Mouse (Mus musculus) bone marrow macrophage, adult 2 months (primary cell): ENCODE data around the gene Nbea. TPM values are rescaled to one million over a fixed set of nuclear protein-coding genes. Genes with fewer than 3 reads are reported as not detected.
A peak's percentile ranks its signal among the peaks of the same experiment; 100 is the strongest.

ENCODE experiments used
- H3K27ac ChIP-seq: 2 replicates; pipeline ENCODE4 v1.5.1; 2012; ENCODE audit warnings: low read depth, low read length; ENCODE audit not compliant: insufficient read depth
- H3K4me1 ChIP-seq: 2 replicates; pipeline ENCODE4 v1.6.1; 2012; ENCODE audit warnings: low read length; ENCODE audit not compliant: control insufficient read depth, insufficient read depth
- H3K4me3 ChIP-seq: 2 replicates; pipeline ENCODE4 v1.5.1; 2012; ENCODE audit warnings: mild to moderate bottlenecking, low read length, moderate library complexity; ENCODE audit not compliant: insufficient read depth
- CTCF ChIP-seq: IDR thresholded peaks from 2 replicates; pipeline ENCODE4 v1.5.1; 2012; ENCODE audit warnings: low read depth, mild to moderate bottlenecking, low read length, moderate library complexity
- POLR2A ChIP-seq: IDR thresholded peaks from 2 replicates; pipeline ENCODE4 v1.6.1; 2012; ENCODE audit warnings: mild to moderate bottlenecking, low read depth, low read length, borderline replicate concordance
- polyA plus RNA-seq: library from polyadenylated mRNA; stranded (reverse); fragments of >200 nt; gene quantifications from 2 replicates; pipeline ENCODE4 v1.2.4, GENCODE M21; 2012; ENCODE audit not compliant: missing spikeins, insufficient read depth, insufficient read length

Nbea gene
- polyA plus RNA-seq, 1 experiment = 0.28 TPM

- Histone ChIP-seq H3K27ac (no peak overlapping the region), H3K4me3 (no peak overlapping the region), H3K4me1 (no peaks in the 10 kb centered on the region)
- TF ChIP-seq POLR2A (no peak), CTCF (no peak)
Measured at GRCm38 (mm10) chr3:55794768-55795167, 388.7 kb downstream of the Nbea start.

DNA sequence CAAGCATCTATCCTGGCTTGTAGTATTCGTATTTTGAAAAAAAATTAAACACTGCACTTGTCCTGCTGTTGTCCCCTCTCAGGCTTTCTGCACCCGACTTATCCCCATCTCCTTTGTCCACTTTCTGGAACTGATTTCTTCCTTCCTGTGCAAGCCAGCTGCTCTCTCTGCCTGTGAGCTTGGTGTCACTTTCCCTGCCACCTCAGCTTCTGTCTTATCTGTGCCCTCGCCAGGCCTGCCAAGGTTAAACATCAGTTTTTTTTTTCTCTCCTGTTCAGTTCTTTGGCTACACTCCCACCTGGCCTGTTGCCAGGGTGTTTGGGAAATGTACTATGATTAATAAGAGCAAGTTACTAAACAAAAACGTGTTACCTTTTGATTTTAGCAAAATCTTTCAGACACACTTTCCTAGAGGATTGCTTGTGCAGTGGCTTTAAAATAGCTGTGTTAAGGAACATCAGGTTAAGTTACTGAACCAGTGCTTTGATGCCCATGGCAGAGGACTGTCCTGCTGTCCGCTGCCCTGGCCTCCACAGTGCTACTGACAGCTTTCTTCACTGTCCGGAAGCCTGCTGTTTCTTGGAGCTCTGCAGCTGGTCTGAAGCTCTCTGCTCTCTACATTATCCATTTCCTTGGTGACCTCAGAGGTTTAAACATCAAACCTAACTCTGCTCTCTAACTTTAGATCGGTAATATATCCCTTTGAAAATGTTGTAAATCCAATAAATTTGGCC is 389.5 kb downstream of the Nbea start:
- H3K4me3 ChIP-seq = no peak overlapping the region
- H3K27ac ChIP-seq = no peak overlapping the region
- TF ChIP-seq POLR2A (no peak), CTCF (no peak)
- no peaks in the 10 kb centered on the region for H3K4me1 ChIP-seq

DNA sequence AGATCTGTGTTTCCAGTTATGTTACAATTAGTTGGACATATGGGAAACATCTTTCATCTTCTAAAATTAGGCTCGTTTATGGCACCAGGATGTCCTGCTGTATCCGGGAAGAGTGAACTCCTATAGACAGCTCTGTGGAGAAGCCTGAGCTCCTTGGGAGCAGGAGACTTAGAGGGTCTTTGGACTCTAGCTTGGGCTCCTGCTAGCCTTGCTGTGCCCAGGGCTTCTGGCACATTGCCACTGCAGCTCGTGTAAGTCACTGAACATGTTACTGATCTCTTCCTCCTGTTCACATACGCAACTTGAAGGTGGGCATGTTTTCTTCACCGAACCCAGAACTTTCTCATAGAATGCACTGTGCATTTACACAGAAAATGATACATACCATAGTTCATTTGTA is 391.2 kb downstream of the Nbea start:
- TF ChIP-seq POLR2A (no peak), CTCF (no peak)
- Histone ChIP-seq H3K27ac (no peak overlapping the region), H3K4me3 (no peak overlapping the region), H3K4me1 (no peaks in the 10 kb centered on the region)

- TF ChIP-seq CTCF = no peak
- no peak for TF ChIP-seq POLR2A
- no peak overlapping the region for H3K27ac ChIP-seq
- H3K4me1 ChIP-seq = no peaks in the 10 kb centered on the region
- no peak overlapping the region for H3K4me3 ChIP-seq
Measured at GRCm38 (mm10) chr3:55790609-55791008, 392.9 kb downstream of the Nbea start.

- no peak for TF ChIP-seq CTCF
- no peak for TF ChIP-seq POLR2A
- H3K4me3 ChIP-seq = no peak overlapping the region
- no peak overlapping the region for H3K27ac ChIP-seq
- H3K4me1 ChIP-seq = no peaks in the 10 kb centered on the region
Measured at GRCm38 (mm10) chr3:55789856-55790255, 393.6 kb downstream of the Nbea start.

DNA sequence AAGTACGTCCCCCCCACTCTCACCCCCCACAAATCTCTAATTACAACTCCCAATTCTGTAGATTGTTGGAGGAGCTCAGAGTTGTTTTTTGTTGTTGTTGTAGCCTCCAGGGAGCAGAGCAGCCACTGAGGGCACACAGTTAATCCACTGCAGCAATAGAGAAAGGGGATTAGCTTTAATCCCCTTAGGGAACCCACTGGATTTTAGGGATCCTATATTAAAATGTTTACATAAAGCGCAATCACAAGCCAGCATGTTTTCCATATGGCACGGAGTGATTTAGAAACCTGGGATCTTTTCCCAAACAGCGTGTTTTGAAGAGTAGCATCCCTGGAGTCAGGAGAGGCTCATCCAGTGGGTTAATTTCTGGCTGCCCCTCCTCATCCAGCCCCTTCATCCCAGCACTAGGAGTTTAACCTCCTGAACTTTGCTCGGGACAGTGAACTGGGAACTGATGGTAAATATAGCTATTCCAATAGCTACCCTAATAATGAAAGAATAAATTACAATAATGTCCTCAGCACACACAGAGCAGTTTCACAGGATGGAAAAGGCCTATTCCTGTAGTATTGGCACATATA is 394.8 kb downstream of the Nbea start:
- no peak for TF ChIP-seq POLR2A
- no peak for TF ChIP-seq CTCF
- H3K4me1 ChIP-seq = no peaks in the 10 kb centered on the region
- no peak overlapping the region for H3K4me3 ChIP-seq
- H3K27ac ChIP-seq = no peak overlapping the region

GRCm38 (mm10) chr3:55788214-55788586 is 395.3 kb downstream of the Nbea start:
- TF ChIP-seq POLR2A (no peak), CTCF (no peak)
- H3K27ac ChIP-seq = no peak overlapping the region
- 0 out of 2 replicates have a peak, but pooled peaks cover under 1% of the 10 kb centered on the region for H3K4me1 ChIP-seq
- H3K4me3 ChIP-seq = peak overlapping the region; percentile 48

- H3K4me3 ChIP-seq = peak overlapping the region; percentile 53
- no peak overlapping the region for H3K27ac ChIP-seq
Measured at GRCm38 (mm10) chr3:55787487-55788213, 395.9 kb downstream of the Nbea start.

GRCm38 (mm10) chr3:55786835-55787486 is 396.5 kb downstream of the Nbea start:
- no peak overlapping the region for H3K27ac ChIP-seq
- H3K4me3 ChIP-seq = peak overlapping the region; percentile 53
- TF ChIP-seq CTCF (no peak), POLR2A (no peak)
- 0 out of 2 replicates have a peak, but pooled peaks cover 4% of the 10 kb centered on the region for H3K4me1 ChIP-seq

More at GRCm38 (mm10) chr3:55787487-55788213, 395.9 kb downstream of the Nbea start:
- 0 out of 2 replicates have a peak, but pooled peaks cover 4% of the 10 kb centered on the region for H3K4me1 ChIP-seq
- TF ChIP-seq POLR2A (no peak), CTCF (no peak)
